Mouse (Mus musculus) heart, embryonic 14.5 days (tissue): ENCODE results near the gene Gm21663. TPM values are rescaled to one million over a fixed set of nuclear protein-coding genes. Genes with fewer than 3 reads are reported as not detected.

ENCODE experiments used
- ATAC-seq: fragments of 200-750 bp; cut with Nextera tagmentation; 2 replicates; pipeline ENCODE4 v1.8.0; 2017; ENCODE audit warnings: low read depth, moderate TSS enrichment; ENCODE audit not compliant: insufficient number of reproducible peaks, insufficient read depth, low FRiP score
- H3K27ac ChIP-seq, 2 experiments: fragments of 200-500 bp in 1 of 2; fragments of 300-500 bp in 1 of 2; sonication (generic) in 1 of 2; replicated peaks in 1 of 2; 2 replicates each; pipeline ENCODE4 v1.5.1; 2012 to 2014; ENCODE audit warnings: low read depth in 2 of 2, low read length in 2 of 2, control low read depth in 1 of 2, mild to moderate bottlenecking in 1 of 2, mixed read lengths in 1 of 2; ENCODE audit not compliant: control insufficient read depth in 1 of 2, insufficient read depth in 1 of 2
- H3K27me3 ChIP-seq: fragments of 300-500 bp; sonication (generic); 2 replicates; pipeline ENCODE4 v1.6.1; 2014; ENCODE audit warnings: mild to moderate bottlenecking, low read length, control low read depth; ENCODE audit not compliant: control insufficient read depth, insufficient read depth
- H3K36me3 ChIP-seq: fragments of 300-500 bp; sonication (generic); 2 replicates; pipeline ENCODE4 v1.6.1; 2014; ENCODE audit warnings: mild to moderate bottlenecking, control low read depth, low read length, mixed read lengths; ENCODE audit not compliant: control insufficient read depth, insufficient read depth
- H3K4me1 ChIP-seq, 2 experiments: fragments of 200-500 bp in 1 of 2; fragments of 300-500 bp in 1 of 2; sonication (generic) in 1 of 2; 2 replicates each; pipeline ENCODE4 v1.6.1; 2012 to 2014; ENCODE audit warnings: low read length in 2 of 2, control low read depth in 1 of 2, mixed read lengths in 1 of 2; ENCODE audit not compliant: control insufficient read depth in 2 of 2, insufficient read depth in 2 of 2
- H3K4me2 ChIP-seq: fragments of 300-500 bp; sonication (generic); 2 replicates; pipeline ENCODE4 v1.6.1; 2014; ENCODE audit warnings: mild to moderate bottlenecking, low read length
- H3K4me3 ChIP-seq, 2 experiments: fragments of 200-500 bp in 1 of 2; fragments of 300-500 bp in 1 of 2; sonication (generic) in 1 of 2; 2 replicates each; pipeline ENCODE4 v1.5.1; 2012 to 2014; ENCODE audit warnings: low read length in 2 of 2, mild to moderate bottlenecking in 2 of 2, control low read depth in 1 of 2, low read depth in 1 of 2, moderate library complexity in 1 of 2; ENCODE audit not compliant: control insufficient read depth in 1 of 2, insufficient read depth in 1 of 2
- H3K9ac ChIP-seq: fragments of 300-500 bp; sonication (generic); 2 replicates; pipeline ENCODE4 v1.6.1; 2014; ENCODE audit warnings: mild to moderate bottlenecking, low read length
- H3K9me3 ChIP-seq: fragments of 300-500 bp; sonication (generic); 2 replicates; pipeline ENCODE4 v1.6.1; 2016; ENCODE audit warnings: low read length, control low read depth; ENCODE audit not compliant: control insufficient read depth
- WGBS: fragments of 180-500 bp; shearing (Covaris S2); extraction: QIAGEN DNeasy Blood & Tissue Kit; methylation state at CpG from one replicate; pipeline ENCODE4 v1.1.7; 2014; 5-methylcytosine and 5-hydroxymethylcytosine counted together
- polyA plus RNA-seq: library from polyadenylated mRNA; unstranded; fragments of >200 nt; fragmentation: Nextera tagmentation; extraction: Ambion mirVana; gene quantifications from 2 replicates; pipeline ENCODE4 v1.2.1, GENCODE M21; 2014

Gene Gm21663
- polyA plus RNA-seq, 1 experiment from 2014 or later = 0.35 TPM

DNA sequence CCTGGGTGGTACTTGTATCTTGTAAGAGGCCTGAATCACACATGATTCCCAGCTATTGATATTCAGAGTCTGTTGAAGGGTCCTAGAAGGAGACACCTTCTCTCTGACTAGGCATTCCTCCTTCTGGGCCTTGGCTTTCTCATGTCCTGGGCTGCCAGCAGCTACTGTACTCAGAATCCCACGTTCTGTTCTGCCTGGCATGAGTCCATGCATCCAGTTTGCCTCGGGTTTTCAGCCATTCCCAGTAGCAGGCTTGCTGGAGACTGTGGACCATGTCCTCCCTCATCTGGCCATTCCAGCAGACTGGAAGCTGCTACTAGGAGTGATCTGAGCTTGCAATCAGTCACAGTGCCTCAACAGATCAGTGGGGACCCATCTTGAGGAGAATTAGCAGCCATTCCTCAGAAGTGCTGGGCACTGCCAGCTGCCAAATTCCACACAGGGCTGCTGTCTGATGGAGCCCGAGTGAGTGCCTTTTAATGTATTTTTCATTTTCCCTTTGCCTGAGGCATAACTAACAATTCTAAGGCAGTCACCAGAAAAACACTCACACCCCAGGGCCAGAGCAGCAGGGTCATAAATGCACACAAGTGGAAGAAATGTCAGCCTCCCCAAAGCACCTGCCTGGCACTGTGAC lies 52.3 kb downstream of the Gm21663 start:
- no peak overlapping the region for H3K4me3 ChIP-seq
- H3K27ac ChIP-seq = no peak overlapping the region
- H3K4me2 ChIP-seq = no peak overlapping the region
- H3K4me1 ChIP-seq = 0 out of 4 replicates have a peak, but pooled peaks cover 0 to 2% of the 10 kb centered on the region in 2 experiments
- WGBS = 55% methylated on average over 3 of the region's 3 CpGs
- peaks cover 7% of the 10 kb centered on the region for H3K9me3 ChIP-seq
- no peak overlapping the region for H3K9ac ChIP-seq
- no peaks in the 10 kb centered on the region for H3K27me3 ChIP-seq
- ATAC-seq = no peak
- H3K36me3 ChIP-seq = no peaks in the 10 kb centered on the region

DNA sequence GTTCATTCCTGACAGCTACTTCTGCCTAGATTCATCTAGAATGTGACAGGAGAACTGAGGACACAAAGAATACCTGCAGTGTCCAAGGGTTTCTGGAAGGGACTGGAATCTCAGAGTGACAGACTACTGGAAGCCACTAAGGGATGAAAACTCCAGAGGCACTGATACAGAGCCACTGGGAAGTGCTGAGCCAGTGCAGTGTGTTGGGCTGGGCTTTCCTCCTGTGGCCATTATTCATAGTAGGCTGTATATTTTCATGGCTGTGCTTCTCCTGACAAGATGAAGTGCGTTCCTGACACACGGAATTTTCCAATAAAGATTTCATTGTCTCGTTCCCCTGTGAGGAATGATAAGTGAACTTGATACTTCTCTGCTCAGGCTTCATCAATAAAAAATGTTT lies 55.5 kb downstream of the Gm21663 start:
- Histone ChIP-seq H3K9me3 (peaks cover 12% of the 10 kb centered on the region), H3K27me3 (no peaks in the 10 kb centered on the region), H3K27ac (no peak overlapping the region), H3K4me1 (0 out of 4 replicates have a peak, but pooled peaks cover 0 to 2% of the 10 kb centered on the region in 2 experiments), H3K4me2 (no peak overlapping the region), H3K9ac (no peak overlapping the region), H3K4me3 (no peak overlapping the region), H3K36me3 (no peaks in the 10 kb centered on the region)
- no peak for ATAC-seq
- WGBS = 75% methylated on average over 3 of the region's 3 CpGs

Other genes with a start within 250 kb of the Gm21663 start
- gene Xrcc2, start 236.6 kb downstream of the Gm21663 start, polyA plus RNA-seq = 8.1 and 9.0 TPM in 2 replicates
- 40.5 and 43.7 TPM in 2 replicates for gene Actr3b, start 182.4 kb downstream of the Gm21663 start, polyA plus RNA-seq
- 0.12 TPM in 1 of 2 replicates, not detected in the other for gene Gm21671, start 12.0 kb upstream of the Gm21663 start, polyA plus RNA-seq
- gene Gm21680, start 30.3 kb upstream of the Gm21663 start, polyA plus RNA-seq = 0.24 and 0.27 TPM in 2 replicates
- gene Gm21698, start 46.3 kb upstream of the Gm21663 start, polyA plus RNA-seq = not detected in 2 replicates
- 0.46 TPM in 1 of 2 replicates, not detected in the other for gene Gm1979, start 62.4 kb upstream of the Gm21663 start, polyA plus RNA-seq
- 0.19 TPM in 1 of 2 replicates, not detected in the other for gene Gm5862, start 80.5 kb upstream of the Gm21663 start, polyA plus RNA-seq
- not detected in 2 replicates for gene Speer4a, start 97.2 kb upstream of the Gm21663 start, polyA plus RNA-seq
- gene Gm7347, start 116.2 kb upstream of the Gm21663 start, polyA plus RNA-seq = 0.08 TPM in 1 of 2 replicates, not detected in the other
- 0.08 TPM in 1 of 2 replicates, not detected in the other for gene Gm10471, start 146.9 kb upstream of the Gm21663 start, polyA plus RNA-seq
- 0.08 and 0.34 TPM in 2 replicates for gene 5031410I06Rik, start 163.0 kb upstream of the Gm21663 start, polyA plus RNA-seq
- gene Gm10220, start 179.0 kb upstream of the Gm21663 start, polyA plus RNA-seq = 0.14 TPM in 1 of 2 replicates, not detected in the other